Mouse (Mus musculus) limb, embryonic 12.5 days (tissue): ENCODE data around the gene Ywhae. TPM values are rescaled to one million over a fixed set of nuclear protein-coding genes. Genes with fewer than 3 reads are reported as not detected.
"Not testable (repeated sequence)": the region's sequence is repeated elsewhere in the genome, so short reads cannot be mapped to it uniquely, and the experiment has no call there.

Experiments
- ATAC-seq: fragments of 200-750 bp; cut with Nextera tagmentation; 2 replicates; pipeline ENCODE4 v1.8.0; 2017; ENCODE audit warnings: low read depth, moderate TSS enrichment; ENCODE audit not compliant: insufficient number of reproducible peaks, insufficient read depth, low FRiP score, low TSS enrichment
- H3K27ac ChIP-seq: fragments of 300-500 bp; sonication (generic); 2 replicates; pipeline ENCODE4 v1.5.1; 2016; ENCODE audit warnings: mild to moderate bottlenecking, moderate library complexity
- H3K27me3 ChIP-seq: fragments of 300-500 bp; sonication (generic); 2 replicates; pipeline ENCODE4 v1.6.1; 2016; ENCODE audit warnings: mild to moderate bottlenecking, moderate library complexity
- H3K36me3 ChIP-seq: fragments of 300-500 bp; sonication (generic); 2 replicates; pipeline ENCODE4 v1.6.1; 2016; ENCODE audit warnings: mild to moderate bottlenecking, moderate library complexity
- H3K4me1 ChIP-seq: fragments of 300-500 bp; sonication (generic); replicated peaks from 2 replicates; pipeline ENCODE4 v1.6.1; 2016
- H3K4me2 ChIP-seq: fragments of 300-500 bp; sonication (generic); 2 replicates; pipeline ENCODE4 v1.6.1; 2016; ENCODE audit warnings: mild to moderate bottlenecking, moderate library complexity
- H3K4me3 ChIP-seq: fragments of 300-500 bp; sonication (generic); replicated peaks from 2 replicates; pipeline ENCODE4 v1.5.1; 2016; ENCODE audit warnings: mild to moderate bottlenecking
- H3K9ac ChIP-seq: fragments of 300-500 bp; sonication (generic); replicated peaks from 2 replicates; pipeline ENCODE4 v1.6.1; 2016; ENCODE audit warnings: mild to moderate bottlenecking, moderate library complexity
- H3K9me3 ChIP-seq: fragments of 300-500 bp; sonication (generic); 2 replicates; pipeline ENCODE4 v1.6.1; 2016; ENCODE audit warnings: mild to moderate bottlenecking, moderate library complexity
- WGBS: fragments of 180-500 bp; shearing (Covaris S2); methylation state at CpG from one replicate; pipeline ENCODE4 v1.1.7; 2016; 5-methylcytosine and 5-hydroxymethylcytosine counted together
- polyA plus RNA-seq: library from polyadenylated mRNA; unstranded; fragments of >200 nt; fragmentation: Nextera tagmentation; extraction: Ambion mirVana; gene quantifications from 2 replicates; pipeline ENCODE4 v1.2.1, GENCODE M21; 2016

The Ywhae gene
- polyA plus RNA-seq, 1 experiment from 2014 or later: 1,061 TPM

DNA sequence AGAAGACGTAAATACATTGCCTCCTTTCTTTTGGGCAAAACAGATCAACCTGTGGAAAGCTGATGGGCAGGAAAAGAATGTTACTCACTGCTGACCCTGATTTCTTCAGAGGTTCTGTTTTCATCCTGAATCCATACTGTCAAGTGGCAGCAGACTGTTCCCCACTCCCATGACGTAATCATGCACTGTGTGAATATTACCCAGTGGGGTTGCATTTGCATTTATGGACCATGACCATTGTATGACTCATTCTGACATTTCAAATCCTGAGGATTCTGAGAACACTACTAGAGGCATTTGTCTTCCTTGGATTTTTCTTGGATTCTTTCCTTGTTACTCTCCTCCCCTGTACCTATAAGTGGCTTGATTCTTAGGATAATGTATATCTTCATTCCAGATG lies 28.9 kb upstream of the Ywhae start:
- Histone ChIP-seq H3K36me3 (peaks cover 89% of the 10 kb centered on the region), H3K27me3 (no peaks in the 10 kb centered on the region), H3K4me1 (no peaks in the 10 kb centered on the region), H3K9me3 (no peaks in the 10 kb centered on the region), H3K27ac (no peak overlapping the region), H3K4me2 (no peak overlapping the region), H3K4me3 (no peak overlapping the region), H3K9ac (no peak overlapping the region)
- 89% methylated on average over 2 of the region's 2 CpGs for WGBS
- ATAC-seq: no peak

DNA sequence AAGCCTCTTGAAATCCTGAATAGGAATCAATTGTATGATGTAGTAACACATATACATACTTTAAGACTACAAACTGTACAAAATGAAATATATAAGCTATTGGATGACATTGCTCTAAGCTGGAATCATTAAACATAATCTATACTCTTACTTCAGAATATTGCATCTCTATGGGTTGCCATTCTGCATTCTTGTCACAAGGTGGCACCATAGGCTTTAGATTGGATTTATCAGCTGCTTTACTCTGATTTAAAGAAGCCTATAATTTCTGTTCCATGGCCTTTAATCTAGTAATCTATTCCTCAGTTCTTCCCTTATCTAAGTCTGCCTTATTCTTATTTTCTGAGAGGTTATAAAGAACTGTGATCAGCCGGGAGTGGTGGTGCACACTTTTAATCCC lies 18.7 kb upstream of the Ywhae start:
- Histone ChIP-seq H3K36me3 (no peaks in the 10 kb centered on the region), H3K4me3 (no peak overlapping the region), H3K4me1 (no peaks in the 10 kb centered on the region), H3K27ac (no peak overlapping the region), H3K9me3 (0 out of 2 replicates have a peak, but pooled peaks cover 3% of the 10 kb centered on the region), H3K9ac (no peak overlapping the region), H3K4me2 (no peak overlapping the region), H3K27me3 (no peaks in the 10 kb centered on the region)
- no peak for ATAC-seq
- WGBS: 93% methylated on average over 1 of the region's 1 CpGs

DNA sequence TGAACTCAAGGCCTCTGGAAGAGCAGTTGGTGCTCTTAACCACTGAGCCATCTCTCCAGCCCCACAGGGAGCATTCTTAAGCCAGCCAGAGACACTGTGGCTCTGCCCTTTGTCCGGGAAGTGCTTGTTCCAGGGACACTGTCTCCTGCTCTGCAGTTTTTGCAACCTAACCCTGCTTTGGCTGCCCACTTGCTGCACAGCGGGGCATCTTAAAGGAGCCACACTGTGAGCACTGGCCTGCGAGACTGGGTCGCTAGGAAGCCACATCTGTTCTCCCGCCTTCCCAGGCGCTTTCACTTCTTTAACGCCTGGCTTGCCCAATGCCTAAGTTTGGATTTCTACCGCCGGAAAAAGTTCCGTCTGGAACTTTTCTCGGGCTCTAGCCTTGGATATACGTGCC lies 17.1 kb upstream of the Ywhae start:
- H3K27ac ChIP-seq: no peak overlapping the region
- no peaks in the 10 kb centered on the region for H3K36me3 ChIP-seq
- 0 out of 2 replicates have a peak, but pooled peaks cover 3% of the 10 kb centered on the region for H3K9me3 ChIP-seq
- peak overlapping the region; percentile 15; the same call in 1 of the 2 replicates for H3K4me2 ChIP-seq
- no peak overlapping the region for H3K4me3 ChIP-seq
- no peak for ATAC-seq
- H3K4me1 ChIP-seq: no peaks in the 10 kb centered on the region
- H3K9ac ChIP-seq: no peak overlapping the region
- H3K27me3 ChIP-seq: no peaks in the 10 kb centered on the region
- WGBS: 17% methylated on average over 12 of the region's 12 CpGs

DNA sequence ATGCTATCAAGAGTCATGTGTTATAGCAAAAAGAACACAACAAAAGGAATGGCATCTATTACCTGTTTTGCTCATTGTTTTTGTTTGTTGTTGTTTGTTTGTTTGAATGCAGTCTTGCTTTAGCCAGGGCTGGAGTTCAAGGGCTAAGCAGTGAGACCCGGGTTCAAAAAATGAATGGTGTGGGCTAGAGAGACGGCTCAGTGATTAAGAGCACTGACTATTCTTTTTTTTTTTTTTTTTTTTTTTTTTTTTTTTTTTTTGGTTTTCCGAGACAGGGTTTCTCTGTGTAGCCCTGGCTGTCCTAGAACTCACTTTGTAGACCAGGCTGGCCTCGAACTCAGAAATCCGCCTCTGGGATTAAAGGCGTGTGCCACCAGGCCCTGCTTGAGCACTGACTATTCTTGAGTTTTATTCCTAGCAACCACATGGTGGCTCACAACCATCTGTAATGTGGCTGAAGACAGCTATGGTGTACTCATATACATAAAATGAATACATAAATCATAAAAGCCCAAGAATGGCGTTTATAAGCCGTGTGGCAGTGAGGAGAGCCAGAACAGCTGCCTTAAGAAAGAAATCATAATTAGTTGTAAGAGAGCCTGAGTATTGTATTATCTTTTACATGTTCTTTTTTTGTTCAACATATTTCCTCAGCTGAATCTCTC lies 15.9 kb upstream of the Ywhae start:
- Histone ChIP-seq H3K36me3 (no peaks in the 10 kb centered on the region), H3K9me3 (peaks cover 15% of the 10 kb centered on the region; the same call in 1 of the 2 replicates), H3K27me3 (no peaks in the 10 kb centered on the region), H3K27ac (no peak overlapping the region), H3K4me3 (no peak overlapping the region), H3K4me1 (no peaks in the 10 kb centered on the region), H3K9ac (no peak overlapping the region), H3K4me2 (no peak overlapping the region)
- no peak for ATAC-seq
- 86% methylated on average over 8 of the region's 8 CpGs for WGBS

DNA sequence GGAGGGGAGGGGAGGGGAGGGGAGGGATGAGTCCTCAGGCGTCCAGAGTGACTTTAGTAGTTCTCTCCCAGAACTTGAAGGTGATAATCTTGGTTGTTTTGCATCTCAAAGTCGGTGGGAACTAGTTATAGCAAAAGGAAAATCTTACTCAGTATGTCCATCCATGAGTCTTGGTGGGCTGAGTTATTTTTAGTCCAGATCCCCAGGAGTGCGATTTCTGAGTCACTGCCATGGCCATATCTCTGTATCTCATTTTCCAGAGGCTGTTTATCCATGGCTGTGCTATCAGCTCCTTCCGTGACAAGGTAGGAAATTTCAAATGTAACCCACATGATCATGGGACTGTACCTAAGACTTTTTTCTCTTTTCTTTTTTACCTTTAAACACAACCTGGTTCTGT lies 10.3 kb upstream of the Ywhae start:
- Histone ChIP-seq H3K27ac (no peak overlapping the region), H3K27me3 (0 out of 2 replicates have a peak, but pooled peaks cover 4% of the 10 kb centered on the region), H3K4me3 (no peak overlapping the region), H3K36me3 (no peaks in the 10 kb centered on the region), H3K9ac (no peak overlapping the region), H3K9me3 (peaks cover 12% of the 10 kb centered on the region; the same call in 1 of the 2 replicates), H3K4me2 (no peak overlapping the region), H3K4me1 (no peaks in the 10 kb centered on the region)
- 57% methylated on average over 4 of the region's 4 CpGs for WGBS
- no peak for ATAC-seq

DNA sequence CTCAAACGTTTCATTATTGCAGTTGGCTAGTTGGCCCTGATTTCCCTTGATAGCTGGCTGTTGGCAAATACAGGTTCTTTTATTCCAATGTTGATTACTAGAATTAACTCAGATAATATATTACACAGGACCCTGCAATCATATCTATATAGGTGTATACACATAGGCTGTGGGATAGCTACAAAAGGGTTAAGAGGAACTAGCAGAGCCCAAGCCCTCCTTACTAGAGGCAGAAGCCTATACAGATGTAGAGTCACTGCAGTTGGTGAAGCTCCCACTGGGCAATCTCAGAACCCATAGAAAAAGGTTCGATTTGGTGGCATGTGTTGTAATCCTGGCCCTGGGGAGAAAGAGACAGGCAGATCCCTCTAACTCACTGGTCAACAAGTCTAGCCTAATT lies 5.5 kb upstream of the Ywhae start:
- Histone ChIP-seq H3K4me2 (no peak overlapping the region), H3K36me3 (no peaks in the 10 kb centered on the region), H3K9me3 (no peaks in the 10 kb centered on the region), H3K27ac (no peak overlapping the region), H3K4me1 (no peaks in the 10 kb centered on the region; the same call in 1 of the 2 replicates), H3K4me3 (no peak overlapping the region), H3K9ac (no peak overlapping the region), H3K27me3 (peaks cover 4% of the 10 kb centered on the region; the same call in 1 of the 2 replicates)
- WGBS: 60% methylated on average over 2 of the region's 2 CpGs
- ATAC-seq: no peak

DNA sequence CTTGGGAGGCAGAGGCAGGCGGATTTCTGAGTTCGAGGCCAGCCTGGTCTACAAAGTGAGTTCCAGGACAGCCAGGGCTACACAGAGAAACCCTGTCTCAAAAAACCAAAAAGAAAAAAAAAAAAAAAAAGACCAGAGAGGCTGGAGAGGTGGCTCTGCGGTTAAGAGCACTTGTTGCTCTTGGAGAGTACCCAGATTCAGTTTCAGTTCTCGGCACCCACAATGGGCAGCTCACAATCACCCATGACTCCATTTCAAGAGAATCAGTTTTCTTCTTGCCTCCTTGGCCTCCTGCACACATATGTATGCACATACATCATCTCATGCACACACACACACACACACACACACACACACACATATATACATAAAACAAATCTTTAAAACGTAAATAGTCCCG lies 5.0 kb upstream of the Ywhae start:
- not testable (repeated sequence) for H3K9me3 ChIP-seq, H3K27ac ChIP-seq, H3K36me3 ChIP-seq, ATAC-seq, H3K9ac ChIP-seq, H3K27me3 ChIP-seq, H3K4me1 ChIP-seq, H3K4me3 ChIP-seq, H3K4me2 ChIP-seq
- WGBS: 92% methylated on average over 6 of the region's 6 CpGs

DNA sequence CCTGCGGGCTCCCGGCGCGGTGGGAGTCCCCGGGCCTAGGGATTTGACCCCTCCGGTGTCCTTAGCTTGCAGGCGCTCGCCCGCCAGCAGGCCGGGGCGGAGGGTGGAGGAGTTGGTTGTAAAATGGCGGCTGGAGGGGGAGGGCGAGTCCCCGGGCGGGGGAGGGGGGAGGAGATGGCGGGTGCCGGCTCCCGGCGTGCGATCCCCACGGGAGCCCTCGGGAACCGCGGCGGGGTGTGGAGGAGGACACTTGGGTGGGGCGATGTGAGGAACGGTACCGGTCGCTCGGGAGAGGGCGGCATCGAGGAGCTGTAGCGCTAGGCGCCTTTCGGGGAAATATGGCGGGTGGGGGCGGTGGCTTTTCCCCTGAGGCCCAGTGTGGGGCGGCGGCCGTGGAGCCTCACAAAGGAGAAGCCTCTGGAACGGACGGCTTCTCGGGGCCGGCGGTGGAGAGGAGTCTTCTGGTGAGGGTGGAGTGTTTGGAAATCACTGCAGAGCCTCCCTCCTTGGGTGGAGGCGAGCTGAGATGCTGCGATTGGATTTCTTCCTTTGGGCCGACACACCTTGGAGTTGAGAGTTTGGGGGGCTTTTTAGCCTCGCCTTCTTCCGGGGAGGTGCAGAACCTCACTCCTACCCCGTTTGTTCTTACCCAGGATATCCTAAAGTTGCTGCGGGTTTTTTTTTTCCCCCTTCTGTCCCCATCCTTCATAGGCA lies 715 bp downstream of the Ywhae start:
- peak; percentile 53 for ATAC-seq
- Histone ChIP-seq H3K9me3 (no peaks in the 10 kb centered on the region), H3K4me3 (peak overlapping the region; percentile 92), H3K4me1 (peaks cover 23% of the 10 kb centered on the region), H3K36me3 (peaks cover 15% of the 10 kb centered on the region), H3K27me3 (no peaks in the 10 kb centered on the region; the same call in 1 of the 2 replicates), H3K27ac (peak overlapping the region; percentile 99), H3K9ac (peak overlapping the region; percentile 98), H3K4me2 (peak overlapping the region; percentile 74)
- 2% methylated on average over 50 of the region's 52 CpGs for WGBS

DNA sequence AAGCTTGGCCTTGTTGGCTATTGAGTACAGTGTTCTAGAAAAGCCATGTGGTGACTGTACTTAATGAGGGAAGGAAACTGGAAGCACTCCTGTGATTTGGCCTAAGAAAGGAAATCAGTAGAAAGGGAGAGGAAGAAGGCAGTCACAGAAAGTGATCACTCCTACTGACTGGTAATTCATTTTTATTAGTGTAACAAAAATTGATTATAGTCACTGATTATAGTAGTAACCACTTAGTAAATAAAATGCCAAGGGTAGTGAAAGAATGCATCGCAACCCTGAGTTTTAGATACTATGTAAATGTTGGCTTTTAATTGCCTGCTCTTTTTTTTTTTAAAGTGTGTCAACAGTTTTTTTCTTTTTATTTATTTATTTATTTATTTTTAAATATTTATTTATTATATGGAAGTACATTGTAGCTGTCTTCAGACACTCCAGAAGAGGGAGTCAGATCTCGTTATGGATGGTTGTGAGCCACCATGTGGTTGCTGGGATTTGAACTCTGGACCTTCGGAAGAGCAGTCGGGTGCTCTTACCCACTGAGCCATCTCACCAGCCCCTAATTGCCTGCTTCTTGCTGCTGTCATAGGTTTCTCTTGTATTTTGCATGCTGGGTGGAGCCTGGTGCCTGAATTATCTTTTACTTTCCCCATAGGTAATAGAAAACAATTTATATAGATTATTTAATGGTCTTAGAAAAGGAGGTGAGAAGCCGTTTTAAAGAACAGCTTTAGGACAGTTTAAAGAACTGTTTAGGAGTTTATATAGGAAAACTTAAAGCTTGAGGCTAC lies 3.0 kb downstream of the Ywhae start:
- Histone ChIP-seq H3K4me1 (peaks cover 33% of the 10 kb centered on the region), H3K9ac (no peak overlapping the region), H3K4me2 (peak overlapping the region; percentile 74), H3K36me3 (peaks cover 20% of the 10 kb centered on the region), H3K4me3 (peak overlapping the region; percentile 92), H3K9me3 (no peaks in the 10 kb centered on the region), H3K27ac (no peak overlapping the region), H3K27me3 (no peaks in the 10 kb centered on the region)
- ATAC-seq: no peak
- WGBS: 77% methylated on average over 5 of the region's 5 CpGs

DNA sequence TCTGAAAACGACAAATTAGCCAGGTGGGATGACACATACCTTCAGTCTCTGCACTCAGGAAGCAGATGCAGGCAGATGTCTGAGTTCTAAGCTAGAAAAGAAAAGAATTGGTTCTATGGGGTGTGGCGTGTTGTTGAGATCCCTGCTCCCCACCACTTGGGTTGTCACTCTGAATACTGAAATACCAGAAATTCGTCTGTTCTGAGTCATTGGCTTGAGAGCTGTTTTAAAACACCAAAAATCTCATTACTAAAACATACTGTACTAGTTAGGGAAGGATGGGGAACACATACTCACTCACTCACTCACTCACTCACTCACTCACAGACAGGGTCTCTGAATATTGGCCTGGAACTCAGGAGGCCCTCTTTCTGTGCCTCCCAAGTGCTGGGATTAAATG lies 4.3 kb downstream of the Ywhae start:
- H3K27me3 ChIP-seq: no peaks in the 10 kb centered on the region
- WGBS: 80% methylated on average over 3 of the region's 3 CpGs
- no peak for ATAC-seq
- no peak overlapping the region for H3K27ac ChIP-seq
- no peak overlapping the region for H3K4me3 ChIP-seq
- H3K4me1 ChIP-seq: peaks cover 45% of the 10 kb centered on the region
- 0 out of 2 replicates have a peak overlapping the region, but pooled peaks have one; percentile 11 for H3K4me2 ChIP-seq
- no peaks in the 10 kb centered on the region for H3K9me3 ChIP-seq
- no peak overlapping the region for H3K9ac ChIP-seq
- H3K36me3 ChIP-seq: peaks cover 20% of the 10 kb centered on the region

DNA sequence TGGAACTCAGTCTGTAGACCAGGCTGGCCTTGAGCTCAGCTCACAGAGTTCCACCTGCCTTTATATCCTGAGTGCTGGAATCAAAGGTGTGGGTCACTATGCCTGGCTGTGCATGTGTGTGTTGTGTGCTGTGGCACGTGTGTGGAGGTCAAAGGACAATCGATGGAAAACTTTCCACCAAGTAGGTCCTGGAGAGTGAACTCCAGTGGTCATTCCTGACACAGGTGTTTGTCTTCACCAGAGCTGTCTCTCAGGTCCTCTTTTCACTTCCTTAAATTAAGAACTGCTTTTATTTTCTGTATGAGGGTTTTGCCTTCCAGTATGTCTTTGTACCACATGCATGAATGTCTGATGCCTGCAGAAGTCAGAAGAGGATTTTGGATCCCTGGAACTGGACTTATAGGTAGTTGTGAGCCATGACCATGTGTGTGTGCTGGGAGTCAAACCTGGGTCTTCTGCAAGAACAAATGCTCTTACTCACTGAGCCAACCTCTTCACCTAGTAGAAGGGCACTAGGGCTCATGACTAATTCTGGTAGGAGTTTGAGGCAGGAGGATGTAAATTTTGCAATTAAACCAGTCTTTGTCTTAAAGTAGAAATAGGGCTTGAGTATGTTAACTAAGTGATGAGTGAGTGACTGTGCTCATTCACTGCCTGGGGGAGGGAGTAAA lies 5.3 kb downstream of the Ywhae start:
- peaks cover 27% of the 10 kb centered on the region for H3K36me3 ChIP-seq

More for the DNA sequence above, 5.3 kb downstream of the Ywhae start:
- Histone ChIP-seq H3K4me2 (no peak overlapping the region), H3K4me1 (peaks cover 47% of the 10 kb centered on the region), H3K9me3 (no peaks in the 10 kb centered on the region), H3K27me3 (no peaks in the 10 kb centered on the region), H3K9ac (no peak overlapping the region), H3K27ac (no peak overlapping the region), H3K4me3 (no peak overlapping the region)
- 89% methylated on average over 2 of the region's 2 CpGs for WGBS
- no peak for ATAC-seq
